Mouse (Mus musculus): ENCODE measurements at regions not wholly inside any gene's neighbourhood (a gene's known extent, or its start where the extent isn't known, plus 50 kb on each side); places are given as distances from the start of the nearest gene placed in this dataset.

- no peak for ATAC-seq
- H3K27ac ChIP-seq, result no peak overlapping the region
- H3K9ac ChIP-seq, result no peak overlapping the region
- H3K4me2 ChIP-seq, result no peak overlapping the region
- 61% methylated on average over 6 of the region's 6 CpGs for WGBS
- H3K36me3 ChIP-seq (ENCODE audit: poor library complexity, severe bottlenecking), result no peaks in the 10 kb centered on the region
- H3K27me3 ChIP-seq, result no peaks in the 10 kb centered on the region
- no peaks in the 10 kb centered on the region for H3K4me1 ChIP-seq
- H3K9me3 ChIP-seq (replicated peaks), result no peaks in the 10 kb centered on the region
- H3K4me3 ChIP-seq, result no peak overlapping the region
Measured at GRCm38 (mm10) chr12:43962551-43963120, 247.5 kb downstream of the Dnajb9 start.

- WGBS, result 35% methylated on average over 5 of the region's 5 CpGs
- H3K36me3 ChIP-seq (ENCODE audit: poor library complexity, severe bottlenecking), result no peaks in the 10 kb centered on the region
- ATAC-seq, result no peak
- H3K9me3 ChIP-seq (replicated peaks), result no peaks in the 10 kb centered on the region
- no peak overlapping the region for H3K4me2 ChIP-seq
- H3K27ac ChIP-seq, result no peak overlapping the region
- no peak overlapping the region for H3K4me3 ChIP-seq
- no peaks in the 10 kb centered on the region for H3K27me3 ChIP-seq
- no peaks in the 10 kb centered on the region for H3K4me1 ChIP-seq
- H3K9ac ChIP-seq, result no peak overlapping the region
Measured at GRCm38 (mm10) chr12:43924228-43924627, 285.9 kb downstream of the Dnajb9 start.

- no peak overlapping the region for H3K4me3 ChIP-seq
- H3K4me2 ChIP-seq, result no peak overlapping the region
- H3K36me3 ChIP-seq (ENCODE audit: poor library complexity, severe bottlenecking), result no peaks in the 10 kb centered on the region
- no peak overlapping the region for H3K9ac ChIP-seq
- H3K4me1 ChIP-seq, result no peaks in the 10 kb centered on the region
- H3K9me3 ChIP-seq (replicated peaks), result no peaks in the 10 kb centered on the region
- no peak overlapping the region for H3K27ac ChIP-seq
- 62% methylated on average over 4 of the region's 4 CpGs for WGBS
- ATAC-seq, result no peak
- H3K27me3 ChIP-seq, result no peaks in the 10 kb centered on the region
Measured at GRCm38 (mm10) chr12:43920396-43920795, 289.7 kb downstream of the Dnajb9 start.

GRCm38 (mm10) chr12:43919114-43919513, 291.0 kb downstream of the Dnajb9 start:
- Histone ChIP-seq H3K9me3 (replicated peaks) (no peaks in the 10 kb centered on the region), H3K4me1 (no peaks in the 10 kb centered on the region), H3K36me3 (ENCODE audit: poor library complexity, severe bottlenecking) (no peaks in the 10 kb centered on the region), H3K4me3 (no peak overlapping the region), H3K9ac (no peak overlapping the region), H3K27me3 (no peaks in the 10 kb centered on the region), H3K27ac (no peak overlapping the region), H3K4me2 (no peak overlapping the region)
- 87% methylated on average over 3 of the region's 3 CpGs for WGBS
- ATAC-seq, result no peak

- Histone ChIP-seq H3K4me3 (no peak overlapping the region), H3K4me1 (no peaks in the 10 kb centered on the region), H3K36me3 (ENCODE audit: poor library complexity, severe bottlenecking) (no peaks in the 10 kb centered on the region), H3K4me2 (no peak overlapping the region), H3K9me3 (replicated peaks) (no peaks in the 10 kb centered on the region), H3K9ac (no peak overlapping the region), H3K27ac (no peak overlapping the region), H3K27me3 (no peaks in the 10 kb centered on the region)
- ATAC-seq, result no peak
Measured at GRCm38 (mm10) chr12:43916779-43917178, 293.3 kb downstream of the Dnajb9 start.

GRCm38 (mm10) chr12:43899273-43899672, 310.9 kb downstream of the Dnajb9 start:
- H3K4me1 ChIP-seq, result no peaks in the 10 kb centered on the region
- H3K4me2 ChIP-seq, result no peak overlapping the region
- ATAC-seq, result no peak
- no peaks in the 10 kb centered on the region for H3K9me3 ChIP-seq (replicated peaks)
- H3K9ac ChIP-seq, result no peak overlapping the region
- no peaks in the 10 kb centered on the region for H3K27me3 ChIP-seq
- 92% methylated on average over 3 of the region's 3 CpGs for WGBS
- H3K36me3 ChIP-seq (ENCODE audit: poor library complexity, severe bottlenecking), result no peaks in the 10 kb centered on the region
- H3K4me3 ChIP-seq, result no peak overlapping the region
- no peak overlapping the region for H3K27ac ChIP-seq

GRCm38 (mm10) chr12:43885596-43885995, 324.5 kb downstream of the Dnajb9 start:
- H3K4me2 ChIP-seq, result no peak overlapping the region
- ATAC-seq, result no peak
- H3K27ac ChIP-seq, result no peak overlapping the region
- 66% methylated on average over 3 of the region's 3 CpGs for WGBS
- no peak overlapping the region for H3K4me3 ChIP-seq
- H3K36me3 ChIP-seq (ENCODE audit: poor library complexity, severe bottlenecking), result no peaks in the 10 kb centered on the region
- no peaks in the 10 kb centered on the region for H3K4me1 ChIP-seq
- H3K9me3 ChIP-seq (replicated peaks), result no peaks in the 10 kb centered on the region
- H3K9ac ChIP-seq, result no peak overlapping the region
- no peaks in the 10 kb centered on the region for H3K27me3 ChIP-seq

- ATAC-seq, result no peak
- Histone ChIP-seq H3K4me1 (no peaks in the 10 kb centered on the region), H3K27me3 (no peaks in the 10 kb centered on the region), H3K4me2 (no peak overlapping the region), H3K27ac (no peak overlapping the region), H3K4me3 (no peak overlapping the region), H3K36me3 (ENCODE audit: poor library complexity, severe bottlenecking) (no peaks in the 10 kb centered on the region), H3K9ac (no peak overlapping the region), H3K9me3 (replicated peaks) (no peaks in the 10 kb centered on the region)
- 84% methylated on average over 1 of the region's 1 CpGs for WGBS
Measured at GRCm38 (mm10) chr12:43860479-43860878, 349.6 kb downstream of the Dnajb9 start.

- H3K4me2 ChIP-seq, result no peak overlapping the region
- H3K4me3 ChIP-seq, result no peak overlapping the region
- H3K36me3 ChIP-seq (ENCODE audit: poor library complexity, severe bottlenecking), result no peaks in the 10 kb centered on the region
- 92% methylated on average over 4 of the region's 4 CpGs for WGBS
- H3K27me3 ChIP-seq, result no peaks in the 10 kb centered on the region
- H3K27ac ChIP-seq, result no peak overlapping the region
- no peak for ATAC-seq
- H3K4me1 ChIP-seq, result no peaks in the 10 kb centered on the region
- H3K9me3 ChIP-seq (replicated peaks), result no peaks in the 10 kb centered on the region
- H3K9ac ChIP-seq, result no peak overlapping the region
Measured at GRCm38 (mm10) chr12:43856370-43856769, 353.8 kb downstream of the Dnajb9 start.

- no peak for ATAC-seq
- Histone ChIP-seq H3K4me2 (no peak overlapping the region), H3K36me3 (ENCODE audit: poor library complexity, severe bottlenecking) (no peaks in the 10 kb centered on the region), H3K9me3 (replicated peaks) (no peaks in the 10 kb centered on the region), H3K27me3 (no peaks in the 10 kb centered on the region), H3K4me1 (no peaks in the 10 kb centered on the region), H3K27ac (no peak overlapping the region), H3K4me3 (no peak overlapping the region), H3K9ac (no peak overlapping the region)
Measured at GRCm38 (mm10) chr12:43852246-43852645, 357.9 kb downstream of the Dnajb9 start.

- no peaks in the 10 kb centered on the region for H3K4me1 ChIP-seq
- H3K9ac ChIP-seq, result no peak overlapping the region
- H3K9me3 ChIP-seq (replicated peaks), result no peaks in the 10 kb centered on the region
- H3K4me2 ChIP-seq, result no peak overlapping the region
- WGBS, result 72% methylated on average over 4 of the region's 4 CpGs
- ATAC-seq, result no peak
- no peak overlapping the region for H3K27ac ChIP-seq
- no peak overlapping the region for H3K4me3 ChIP-seq
- H3K36me3 ChIP-seq (ENCODE audit: poor library complexity, severe bottlenecking), result no peaks in the 10 kb centered on the region
- no peaks in the 10 kb centered on the region for H3K27me3 ChIP-seq
Measured at GRCm38 (mm10) chr12:43851264-43852009, 358.7 kb downstream of the Dnajb9 start.

GRCm38 (mm10) chr12:43843907-43844537, 366.1 kb downstream of the Dnajb9 start:
- H3K9me3 ChIP-seq (replicated peaks), result no peaks in the 10 kb centered on the region
- no peak overlapping the region for H3K27ac ChIP-seq
- 0 out of 2 replicates have a peak, but pooled peaks have one; percentile 24 for ATAC-seq
- no peaks in the 10 kb centered on the region for H3K27me3 ChIP-seq
- 11% methylated on average over 5 of the region's 5 CpGs for WGBS
- no peak overlapping the region for H3K4me2 ChIP-seq
- H3K36me3 ChIP-seq (ENCODE audit: poor library complexity, severe bottlenecking), result no peaks in the 10 kb centered on the region
- no peak overlapping the region for H3K4me3 ChIP-seq
- H3K4me1 ChIP-seq, result peaks cover 5% of the 10 kb centered on the region
- no peak overlapping the region for H3K9ac ChIP-seq
